Mouse (Mus musculus) E14TG2a.4 (cell line): ENCODE data around the gene Golga7b.

ENCODE experiments used
- CTCF ChIP-seq: conservative IDR thresholded peaks from 2 replicates; pipeline ENCODE4 v1.5.1; 2014; ENCODE audit warnings: low read length
- NANOG ChIP-seq: IDR thresholded peaks from 2 replicates; pipeline ENCODE4 v1.6.1; 2014; ENCODE audit warnings: borderline replicate concordance, low read length, mixed read lengths
- POU5F1 ChIP-seq: IDR thresholded peaks from 2 replicates; pipeline ENCODE4 v1.6.1; 2014; ENCODE audit warnings: low read length, borderline replicate concordance

DNA sequence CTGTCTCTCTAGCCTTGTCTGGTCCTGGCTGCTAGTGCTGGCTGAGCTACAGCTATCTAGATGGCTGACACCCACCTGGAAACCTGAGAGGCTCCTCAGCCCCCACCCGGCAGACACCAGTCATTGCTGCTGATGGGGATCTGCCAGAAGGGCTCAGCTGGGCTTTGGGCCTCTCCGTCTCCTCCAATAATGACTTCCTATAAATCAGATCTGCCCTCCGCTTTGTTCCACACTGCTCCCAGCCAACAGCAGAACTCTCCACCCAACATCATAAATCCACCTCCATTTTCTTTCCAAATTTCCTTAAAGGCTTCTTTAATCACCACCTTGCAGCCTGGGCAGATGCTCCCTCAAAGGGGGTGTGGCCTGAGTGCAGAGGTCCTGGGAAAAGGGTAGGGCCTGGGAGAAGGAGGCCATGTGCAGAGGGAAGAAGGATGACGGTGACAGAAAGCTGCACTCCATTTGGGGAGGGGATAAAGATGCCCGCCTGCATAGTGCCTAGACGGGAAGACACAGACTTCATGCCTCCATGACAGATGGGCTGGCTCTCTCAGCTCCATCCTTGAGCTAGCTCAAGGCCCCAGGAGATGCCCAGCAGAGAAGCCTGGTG is 67.8 kb downstream of the Golga7b start:
- TF ChIP-seq CTCF (no peak), POU5F1 (no peak), NANOG (no peak)
